Comparison of ENCODE assay signal across 12 mouse cellular contexts in the genomic region with DNA sequence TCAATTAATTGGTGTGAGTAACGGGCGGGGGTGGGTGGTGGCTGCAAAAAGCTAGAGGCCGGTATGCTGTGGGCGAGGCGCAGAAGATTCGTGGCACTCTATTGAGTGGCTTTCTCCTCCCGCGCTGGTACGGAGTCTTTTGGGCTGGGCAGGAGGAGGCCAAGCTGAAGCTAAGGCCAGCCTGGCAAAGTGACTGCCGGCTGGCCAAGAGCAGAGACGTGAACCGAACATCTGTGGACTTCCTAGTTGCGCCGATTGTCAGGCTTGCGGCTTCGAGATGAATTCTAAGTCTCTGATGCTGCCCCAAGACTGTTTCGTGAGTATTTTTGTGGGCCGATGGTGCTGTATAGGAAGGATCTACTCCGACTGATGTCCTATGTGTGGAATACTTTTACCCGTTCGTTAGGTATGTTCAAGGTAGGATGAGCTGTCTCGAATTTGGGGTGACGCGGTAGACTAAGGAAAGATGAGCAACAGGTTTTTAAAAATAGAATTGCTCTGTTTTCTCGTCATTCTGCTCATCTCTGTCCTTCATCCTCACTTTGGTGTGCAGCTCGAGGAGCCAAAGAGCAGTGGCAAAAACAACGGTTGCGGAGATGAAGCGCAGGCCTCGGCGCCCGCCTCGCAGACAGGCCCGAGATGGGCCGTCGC. TPM values are rescaled to one million over a fixed set of nuclear protein-coding genes. Genes with fewer than 3 reads are reported as not detected.
DNase-seq lines count a peak whose midpoint lies in the region; ATAC-seq lines count a peak whose summit lies in the region.
"Had no signal": no experiment of that assay in that cellular context is flagged by ENCODE, and none has a peak within 500 bp of the region (broad histone marks: within the 10 kb centered on the region; RNA-seq: fewer than 3 reads in every experiment).

No protein-coding gene starts in this region.

- peaks cover 94% of the 10 kb centered on the region for H3K27me3 ChIP-seq in forebrain, embryonic 11.5 days (ENCODE audit: control insufficient read depth, insufficient read depth, low read length)
- H3K27me3 ChIP-seq in forebrain, embryonic 16.5 days (replicated peaks; ENCODE audit: control insufficient read depth, insufficient read depth, low read length), result peaks cover 89% of the 10 kb centered on the region
- H3K27me3 ChIP-seq in embryonic facial prominence, embryonic 15.5 days, result peaks cover 94% of the 10 kb centered on the region
- peaks cover 57% of the 10 kb centered on the region for H3K27me3 ChIP-seq in limb, embryonic 15.5 days

- peak; percentile 5; the same call in 1 of the 2 replicates for ATAC-seq in forebrain, embryonic 11.5 days (replicated peaks; ENCODE audit: low FRiP score)
- no peak for ATAC-seq in forebrain, embryonic 16.5 days
- ATAC-seq in embryonic facial prominence, embryonic 15.5 days (ENCODE audit: insufficient number of reproducible peaks, low FRiP score, low TSS enrichment, low read depth), result no peak
- ATAC-seq in limb, embryonic 15.5 days (ENCODE audit: insufficient number of reproducible peaks, low FRiP score, low TSS enrichment, low read depth), result no peak

- H3K9me3 ChIP-seq in forebrain, embryonic 11.5 days (ENCODE audit: control insufficient read depth, low read length), result no peaks in the 10 kb centered on the region
- no peaks in the 10 kb centered on the region for H3K9me3 ChIP-seq in forebrain, embryonic 16.5 days (ENCODE audit: control insufficient read depth, low read length)
- no peaks in the 10 kb centered on the region for H3K9me3 ChIP-seq in embryonic facial prominence, embryonic 15.5 days (replicated peaks)
- no peaks in the 10 kb centered on the region for H3K9me3 ChIP-seq in limb, embryonic 15.5 days
- H3K9me3 ChIP-seq: embryonic facial prominence, embryonic 12.5 days had no signal

- DNase-seq in forebrain, embryonic 11.5 days (ENCODE audit: low spot score), result peak; percentile 61
- peak; percentile 26 for DNase-seq in kidney, postnatal 10 days
- no peak for DNase-seq in kidney, adult 8-10 months
- DNase-seq in urinary bladder, postnatal 10 days (ENCODE audit: low spot score), result no peak
- DNase-seq in ovary, adult 18-20 months (ENCODE audit: low spot score), result no peak
- DNase-seq: adrenal gland, postnatal 14 days; cerebellum, adult 11-12 months; gastrocnemius, postnatal 10 days had no signal

- no peak overlapping the region for H3K27ac ChIP-seq in forebrain, embryonic 11.5 days (ENCODE audit: low read depth, low read length)
- H3K27ac ChIP-seq in forebrain, embryonic 16.5 days (ENCODE audit: low read length), result no peak overlapping the region
- no peak overlapping the region for H3K27ac ChIP-seq in embryonic facial prominence, embryonic 15.5 days (replicated peaks)
- H3K27ac ChIP-seq in limb, embryonic 15.5 days, result peak overlapping the region; percentile 91
- H3K27ac ChIP-seq: embryonic facial prominence, embryonic 12.5 days had no signal

- H3K4me2 ChIP-seq in forebrain, embryonic 11.5 days (ENCODE audit: low read depth, low read length, severe bottlenecking), result no peak overlapping the region
- no peak overlapping the region for H3K4me2 ChIP-seq in forebrain, embryonic 16.5 days (ENCODE audit: low read length)
- H3K4me2 ChIP-seq in embryonic facial prominence, embryonic 15.5 days (replicated peaks), result peak overlapping the region; percentile 61; the same call in 1 of the 2 replicates
- peak overlapping the region; percentile 66 for H3K4me2 ChIP-seq in limb, embryonic 15.5 days

- 1% methylated on average over 36 of the region's 36 CpGs for WGBS in forebrain, embryonic 11.5 days
- WGBS in forebrain, embryonic 16.5 days, result under 1% methylated on average over 36 of the region's 36 CpGs
- WGBS in embryonic facial prominence, embryonic 15.5 days, result 2% methylated on average over 36 of the region's 36 CpGs
- WGBS in limb, embryonic 15.5 days, result 3% methylated on average over 36 of the region's 36 CpGs

- H3K4me1 ChIP-seq in forebrain, embryonic 11.5 days (replicated peaks; ENCODE audit: control insufficient read depth, insufficient read depth, low read length), result peaks cover 4% of the 10 kb centered on the region; the same call in 1 of the 2 replicates
- peaks cover 12% of the 10 kb centered on the region for H3K4me1 ChIP-seq in forebrain, embryonic 16.5 days (replicated peaks; ENCODE audit: control insufficient read depth, insufficient read depth, low read length)
- H3K4me1 ChIP-seq in embryonic facial prominence, embryonic 15.5 days, result peaks cover 13% of the 10 kb centered on the region
- peaks cover 15% of the 10 kb centered on the region for H3K4me1 ChIP-seq in limb, embryonic 15.5 days

- H3K9ac ChIP-seq in forebrain, embryonic 11.5 days (ENCODE audit: low read length), result no peak overlapping the region
- H3K9ac ChIP-seq in forebrain, embryonic 16.5 days (replicated peaks; ENCODE audit: low read depth, low read length), result no peak overlapping the region
- H3K9ac ChIP-seq in embryonic facial prominence, embryonic 15.5 days, result no peak overlapping the region
- peak overlapping the region; percentile 35 for H3K9ac ChIP-seq in limb, embryonic 15.5 days

- H3K4me3 ChIP-seq in forebrain, embryonic 11.5 days (ENCODE audit: low read depth, low read length), result no peak overlapping the region
- no peak overlapping the region for H3K4me3 ChIP-seq in forebrain, embryonic 16.5 days (replicated peaks; ENCODE audit: low read length)
- peak overlapping the region; percentile 38 for H3K4me3 ChIP-seq in embryonic facial prominence, embryonic 15.5 days (replicated peaks)
- peak overlapping the region; percentile 66 for H3K4me3 ChIP-seq in limb, embryonic 15.5 days

- H3K36me3 ChIP-seq in forebrain, embryonic 11.5 days (ENCODE audit: control insufficient read depth, insufficient read depth, low read length), result no peaks in the 10 kb centered on the region
- H3K36me3 ChIP-seq in forebrain, embryonic 16.5 days (ENCODE audit: control insufficient read depth, insufficient read depth), result no peaks in the 10 kb centered on the region
- no peaks in the 10 kb centered on the region for H3K36me3 ChIP-seq in embryonic facial prominence, embryonic 15.5 days
- H3K36me3 ChIP-seq in limb, embryonic 15.5 days, result no peaks in the 10 kb centered on the region
- H3K36me3 ChIP-seq: embryonic facial prominence, embryonic 12.5 days had no signal

RNA-seq across cellular contexts. Expression of a gene that starts 0.8 kb away (rescaled TPM):
- polyA plus RNA-seq in forebrain, embryonic 11.5 days (2014; fragmentation: Nextera tagmentation; extraction: Ambion mirVana), result not detected in 2 replicates
- 0.10 TPM in 1 of 2 replicates, not detected in the other for polyA plus RNA-seq in forebrain, embryonic 16.5 days (2015; fragmentation: Nextera tagmentation; extraction: Ambion mirVana)
- polyA plus RNA-seq in embryonic facial prominence, embryonic 15.5 days (2015; fragmentation: Nextera tagmentation; extraction: Ambion mirVana), result not detected in 2 replicates
- polyA plus RNA-seq in limb, embryonic 15.5 days (2015; fragmentation: Nextera tagmentation; extraction: Ambion mirVana), result 20.8 and 32.3 TPM in 2 replicates
- polyA plus RNA-seq: embryonic facial prominence, embryonic 12.5 days had no signal

RNA-seq across cellular contexts. Expression of a gene that starts 7.5 kb away (rescaled TPM):
- polyA plus RNA-seq in forebrain, embryonic 11.5 days (2014; fragmentation: Nextera tagmentation; extraction: Ambion mirVana), result not detected in 2 replicates
- not detected in 2 replicates for polyA plus RNA-seq in forebrain, embryonic 16.5 days (2015; fragmentation: Nextera tagmentation; extraction: Ambion mirVana)
- polyA plus RNA-seq in embryonic facial prominence, embryonic 15.5 days (2015; fragmentation: Nextera tagmentation; extraction: Ambion mirVana), result not detected in 2 replicates
- 27.0 and 30.6 TPM in 2 replicates for polyA plus RNA-seq in limb, embryonic 15.5 days (2015; fragmentation: Nextera tagmentation; extraction: Ambion mirVana)
- polyA plus RNA-seq: embryonic facial prominence, embryonic 12.5 days had no signal

RNA-seq across cellular contexts. Expression of a gene that starts 8.0 kb away (rescaled TPM):
- polyA plus RNA-seq in forebrain, embryonic 11.5 days (2014; fragmentation: Nextera tagmentation; extraction: Ambion mirVana), result not detected in 2 replicates
- polyA plus RNA-seq in forebrain, embryonic 16.5 days (2015; fragmentation: Nextera tagmentation; extraction: Ambion mirVana), result 0.07 TPM in 1 of 2 replicates, not detected in the other
- not detected in 2 replicates for polyA plus RNA-seq in embryonic facial prominence, embryonic 15.5 days (2015; fragmentation: Nextera tagmentation; extraction: Ambion mirVana)
- polyA plus RNA-seq in limb, embryonic 15.5 days (2015; fragmentation: Nextera tagmentation; extraction: Ambion mirVana), result 0.96 and 1.4 TPM in 2 replicates

RNA-seq across cellular contexts. Expression of a gene that starts 12.0 kb away (rescaled TPM):
- polyA plus RNA-seq in forebrain, embryonic 11.5 days (2014; fragmentation: Nextera tagmentation; extraction: Ambion mirVana), result not detected in 2 replicates
- not detected in 2 replicates for polyA plus RNA-seq in forebrain, embryonic 16.5 days (2015; fragmentation: Nextera tagmentation; extraction: Ambion mirVana)
- not detected in 2 replicates for polyA plus RNA-seq in embryonic facial prominence, embryonic 15.5 days (2015; fragmentation: Nextera tagmentation; extraction: Ambion mirVana)
- 7.1 and 10.3 TPM in 2 replicates for polyA plus RNA-seq in limb, embryonic 15.5 days (2015; fragmentation: Nextera tagmentation; extraction: Ambion mirVana)
- polyA plus RNA-seq: embryonic facial prominence, embryonic 12.5 days had no signal

RNA-seq across cellular contexts. Expression of a gene that starts 24.4 kb away (rescaled TPM):
- polyA plus RNA-seq in forebrain, embryonic 11.5 days (2014; fragmentation: Nextera tagmentation; extraction: Ambion mirVana), result not detected in 2 replicates
- not detected in 2 replicates for polyA plus RNA-seq in forebrain, embryonic 16.5 days (2015; fragmentation: Nextera tagmentation; extraction: Ambion mirVana)
- polyA plus RNA-seq in embryonic facial prominence, embryonic 15.5 days (2015; fragmentation: Nextera tagmentation; extraction: Ambion mirVana), result 0.57 and 0.76 TPM in 2 replicates
- polyA plus RNA-seq in limb, embryonic 15.5 days (2015; fragmentation: Nextera tagmentation; extraction: Ambion mirVana), result 12.4 and 14.5 TPM in 2 replicates
- polyA plus RNA-seq: embryonic facial prominence, embryonic 12.5 days had no signal

Comparison
In these comparisons a context has a peak if more than half of its experiments do, and no peak if none do; other contexts are left out.
1. DNase-seq: peak in forebrain, embryonic 11.5 days (single experiment) and kidney, postnatal 10 days (single experiment); none in kidney, adult 8-10 months (0 of 2), urinary bladder, postnatal 10 days (single experiment) and ovary, adult 18-20 months (single experiment).
2. H3K4me2 ChIP-seq: peak in embryonic facial prominence, embryonic 15.5 days (single experiment) and limb, embryonic 15.5 days (single experiment); none in forebrain, embryonic 11.5 days (single experiment) and forebrain, embryonic 16.5 days (single experiment).
3. H3K4me3 ChIP-seq: peak in embryonic facial prominence, embryonic 15.5 days (single experiment) and limb, embryonic 15.5 days (single experiment); none in forebrain, embryonic 11.5 days (single experiment) and forebrain, embryonic 16.5 days (single experiment).
4. RNA of a gene that starts 0.8 kb away (polyA plus RNA-seq): 20.8 to 32.3 TPM in limb, embryonic 15.5 days; not detected in forebrain, embryonic 11.5 days, 0.10 TPM in forebrain, embryonic 16.5 days and not detected in embryonic facial prominence, embryonic 15.5 days; every median in the first group is over 10 times any median in the second.
5. RNA of a gene that starts 7.5 kb away (polyA plus RNA-seq): 27.0 to 30.6 TPM in limb, embryonic 15.5 days; not detected in embryonic facial prominence, embryonic 15.5 days, not detected in forebrain, embryonic 11.5 days and not detected in forebrain, embryonic 16.5 days; every median in the first group is over 10 times any median in the second.